Mouse (Mus musculus) Muller cell, postnatal 12 days (primary cell): ENCODE data around the gene Ly6c2.
"Not testable (repeated sequence)": the region's sequence is repeated elsewhere in the genome, so short reads cannot be mapped to it uniquely, and the experiment has no call there.

Experiments
- DNase-seq: peaks from one replicate; pipeline ENCODE4 v3.0.0-alpha.2; 2015; ENCODE audit errors: inconsistent ontology term

Gene Ly6c2

DNA sequence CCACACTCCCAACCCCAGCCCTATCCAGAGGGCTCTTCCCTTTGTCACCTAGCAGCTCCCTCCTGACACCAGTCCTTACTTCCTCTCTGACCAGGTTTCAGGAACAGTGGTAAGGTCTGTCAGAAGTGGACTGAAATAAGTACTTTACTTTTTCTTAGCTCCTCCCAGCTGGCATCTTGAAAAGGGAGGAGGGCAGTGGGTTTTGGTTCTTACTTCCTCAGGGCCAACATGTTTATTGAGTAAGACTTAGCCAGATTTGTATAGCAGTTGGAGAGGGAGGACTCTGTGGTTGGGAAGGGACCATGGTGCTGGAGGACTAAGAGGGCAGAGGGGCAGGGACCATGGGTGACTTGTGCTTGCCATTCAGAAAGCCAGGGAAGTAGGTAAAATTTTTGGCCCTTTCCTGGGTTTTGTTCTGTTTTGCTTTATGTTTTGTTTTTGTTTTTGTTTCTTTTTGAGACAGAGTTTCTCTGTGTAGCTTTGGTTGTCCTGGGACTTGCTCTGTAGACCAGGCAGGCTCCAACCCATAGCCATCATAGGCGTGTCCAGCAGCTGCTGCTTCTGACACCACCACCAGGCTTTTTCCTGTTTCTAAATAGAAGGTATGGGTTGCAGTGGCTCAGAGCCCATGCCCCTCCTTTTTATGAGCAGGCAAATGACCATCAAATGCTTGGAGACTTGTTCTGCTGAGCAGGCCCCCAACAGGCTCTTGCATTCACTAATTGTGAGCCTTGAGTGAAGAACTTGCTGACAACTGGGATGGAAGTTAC is at the start of gene Ly6c2:
TSS of gene Ly6c2 (minus strand) at position 110 of the 770 bp plus-strand sequence.
- not testable (repeated sequence) for DNase-seq

- no peak for DNase-seq
These were observed 45.9 kb upstream of the Ly6c2 start for GRCm38 (mm10) chr15:75157646-75158045.

DNA sequence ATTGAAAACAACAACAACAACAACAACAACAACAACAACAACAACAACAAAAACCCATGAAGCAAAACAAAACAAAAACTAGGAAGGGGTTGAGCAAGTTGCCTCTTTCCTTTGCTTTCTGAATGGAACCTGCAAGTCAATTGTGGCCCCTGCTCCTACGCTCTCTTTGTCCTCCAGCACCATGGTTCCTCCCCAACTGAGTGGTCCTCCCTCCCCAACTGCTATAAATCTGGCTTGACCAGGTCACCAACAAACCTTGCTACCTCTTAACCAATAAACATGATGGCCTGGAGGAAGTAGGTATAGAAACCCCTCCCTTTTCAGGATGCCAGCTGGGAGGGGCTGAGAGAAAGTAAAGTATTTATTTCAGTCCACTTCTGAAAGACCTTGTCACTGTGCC is 43.2 kb upstream of the Ly6c2 start, which contains the start of gene Ly6g:
TSS of gene Ly6g (plus strand) at position 301 of the 400 bp plus-strand sequence.
- DNase-seq: no peak

- DNase-seq: no peak
These were observed 41.3 kb upstream of the Ly6c2 start for GRCm38 (mm10) chr15:75153087-75153486.

DNA sequence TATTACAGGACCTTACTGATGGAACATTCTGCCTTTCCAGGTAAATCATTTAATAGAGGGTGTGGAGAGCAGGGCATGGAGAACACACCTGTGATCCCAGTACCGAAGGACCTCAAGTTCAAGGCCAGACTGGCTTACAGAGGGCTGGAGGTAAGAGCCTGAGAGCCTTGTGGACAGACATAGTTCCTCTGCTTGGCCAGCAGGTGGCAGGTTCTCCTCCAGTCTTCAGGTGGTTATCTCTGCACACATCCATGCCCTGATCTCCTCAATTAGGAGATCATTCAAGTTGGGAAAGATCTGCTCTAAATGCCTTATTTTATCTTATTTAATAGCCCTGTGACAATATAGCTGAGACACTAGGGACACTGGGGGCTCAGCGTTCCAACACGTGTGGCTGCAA is 32.0 kb upstream of the Ly6c2 start:
- no peak for DNase-seq

- not testable (repeated sequence) for DNase-seq
These were observed 30.1 kb upstream of the Ly6c2 start for GRCm38 (mm10) chr15:75141812-75142360.

- DNase-seq: not testable (repeated sequence)
These were observed 26.0 kb upstream of the Ly6c2 start for GRCm38 (mm10) chr15:75137739-75138138.

DNA sequence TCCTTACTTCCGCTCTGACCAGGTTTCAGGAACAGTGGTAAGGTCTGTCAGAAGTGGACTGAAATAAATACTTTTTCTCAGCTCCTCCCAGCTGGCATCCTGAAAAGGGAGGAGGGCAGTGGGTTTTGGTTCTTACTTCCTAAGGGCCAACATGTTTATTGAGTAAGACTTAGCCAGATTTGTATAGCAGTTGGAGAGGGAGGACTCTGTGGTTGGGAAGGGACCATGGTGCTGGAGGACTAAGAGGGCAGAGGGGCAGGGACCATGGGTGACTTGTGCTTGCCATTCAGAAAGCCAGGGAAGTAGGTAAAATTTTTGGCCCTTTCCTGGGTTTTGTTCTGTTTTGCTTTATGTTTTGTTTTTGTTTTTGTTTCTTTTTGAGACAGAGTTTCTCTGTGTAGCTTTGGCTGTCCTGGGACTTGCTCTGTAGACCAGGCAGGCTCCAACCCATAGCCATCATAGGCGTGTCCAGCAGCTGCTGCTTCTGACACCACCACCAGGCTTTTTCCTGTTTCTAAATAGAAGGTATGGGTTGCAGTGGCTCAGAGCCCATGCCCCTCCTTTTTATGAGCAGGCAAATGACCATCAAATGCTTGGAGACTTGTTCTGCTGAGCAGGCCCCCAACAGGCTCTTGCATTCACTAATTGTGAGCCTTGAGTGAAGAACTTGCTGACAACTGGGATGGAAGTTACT is 23.5 kb upstream of the Ly6c2 start:
- not testable (repeated sequence) for DNase-seq

DNA sequence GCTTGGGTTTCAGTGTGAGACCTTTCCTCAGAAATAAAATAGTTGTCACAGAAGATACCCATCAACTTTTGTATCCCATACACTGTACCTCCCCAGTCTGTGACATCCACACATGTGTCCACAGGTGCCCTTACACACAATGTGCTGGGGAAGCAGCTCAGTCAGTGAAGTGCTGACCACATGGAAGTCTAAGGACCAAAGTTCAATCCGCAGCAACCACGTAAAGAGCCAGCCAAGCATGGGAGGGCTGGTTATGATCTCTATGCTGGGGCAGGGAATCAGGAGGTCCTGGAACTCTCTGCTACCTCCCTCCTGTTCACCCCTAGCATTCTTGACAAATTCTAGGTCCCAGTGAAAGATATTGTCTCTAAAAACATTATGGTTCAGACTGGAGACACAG is 20.6 kb upstream of the Ly6c2 start:
- DNase-seq: not testable (repeated sequence)

DNA sequence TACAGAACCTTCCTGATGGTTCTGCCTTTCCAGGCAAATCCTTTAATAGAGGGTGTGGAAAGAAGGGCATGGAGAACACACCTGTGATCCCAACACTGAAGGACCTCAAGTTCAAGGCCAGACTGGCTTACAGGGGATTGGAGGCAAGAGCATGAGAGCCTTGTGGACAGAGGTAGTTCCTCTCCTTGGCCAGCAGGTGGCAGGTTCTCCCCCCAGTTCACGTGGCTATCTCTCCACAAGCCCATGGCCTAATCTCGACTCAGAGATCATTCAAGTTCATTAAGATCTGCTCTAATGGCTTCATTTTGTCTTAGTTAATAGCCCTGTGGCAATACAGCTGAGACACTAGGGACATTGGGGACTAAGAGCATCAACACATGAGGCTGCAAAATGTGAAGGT is 8.3 kb upstream of the Ly6c2 start:
- peak; percentile 7 for DNase-seq

DNA sequence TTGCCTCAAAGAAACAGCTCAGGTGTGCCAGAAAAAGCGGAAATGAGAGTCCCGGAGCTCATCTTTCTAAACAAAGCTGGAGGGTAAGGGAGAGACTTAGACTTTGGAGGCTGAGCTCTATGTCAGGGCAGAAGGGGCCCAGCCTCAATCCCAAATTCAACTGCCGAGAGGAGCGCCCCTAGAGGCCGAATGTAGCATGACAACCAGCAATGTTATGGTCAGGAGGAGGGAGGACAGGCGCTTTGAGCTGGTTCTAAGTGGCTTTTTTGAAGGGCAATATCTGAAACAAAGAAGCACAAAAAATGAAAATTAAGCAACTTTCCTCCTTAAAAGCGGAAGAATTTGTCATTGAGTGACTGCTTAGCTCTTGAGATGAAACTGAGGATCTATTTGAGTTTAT is 7.0 kb upstream of the Ly6c2 start:
- not testable (repeated sequence) for DNase-seq

GRCm38 (mm10) chr15:75117481-75117880 is 5.7 kb upstream of the Ly6c2 start:
- not testable (repeated sequence) for DNase-seq

DNA sequence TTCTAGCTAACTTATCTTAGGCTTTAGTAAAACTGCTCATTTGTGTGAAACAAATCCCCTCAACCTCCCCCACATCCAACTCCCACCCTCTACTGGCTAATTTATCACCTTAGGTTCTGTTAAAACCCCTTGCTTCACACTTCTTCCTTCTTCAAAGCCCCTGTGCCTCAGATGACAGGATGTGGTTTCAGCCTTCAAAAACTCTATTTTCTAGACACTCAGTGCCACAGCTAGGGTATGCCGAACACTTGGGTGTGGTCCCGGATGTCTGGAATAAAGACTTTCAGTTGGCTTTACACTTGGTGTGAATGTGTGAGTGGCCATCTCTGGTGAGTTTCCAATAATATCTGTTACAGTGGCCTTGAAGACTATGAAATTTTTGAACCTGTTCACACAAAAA is 4.8 kb upstream of the Ly6c2 start:
- no peak for DNase-seq

DNA sequence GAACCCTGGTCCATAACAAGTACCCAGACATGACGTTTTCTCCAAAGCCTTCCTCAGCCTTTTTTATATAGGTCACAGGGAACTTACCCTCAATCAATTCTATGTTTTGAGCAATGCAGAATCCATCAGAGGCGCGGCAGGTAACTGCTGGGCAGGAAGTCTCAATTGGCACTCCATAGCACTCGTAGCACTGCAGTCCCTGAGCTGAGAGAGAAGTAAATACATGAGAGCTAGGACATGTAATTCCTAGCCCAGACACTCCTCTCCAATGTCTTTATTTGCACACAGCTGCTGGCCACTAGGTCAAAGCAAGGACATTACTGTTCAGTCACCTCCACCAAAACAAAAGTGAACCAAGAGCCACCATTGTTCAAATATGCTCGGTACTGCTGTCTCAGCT is 1.3 kb downstream of the Ly6c2 start:
- not testable (repeated sequence) for DNase-seq

GRCm38 (mm10) chr15:75099261-75099660 is 12.5 kb downstream of the Ly6c2 start:
- no peak for DNase-seq

- not testable (repeated sequence) for DNase-seq
These were observed 23.7 kb downstream of the Ly6c2 start for GRCm38 (mm10) chr15:75088041-75088440.

GRCm38 (mm10) chr15:75069965-75070364 is 41.8 kb downstream of the Ly6c2 start:
- no peak for DNase-seq

GRCm38 (mm10) chr15:75062030-75062574 is 49.7 kb downstream of the Ly6c2 start:
- peak; percentile 8 for DNase-seq

DNA sequence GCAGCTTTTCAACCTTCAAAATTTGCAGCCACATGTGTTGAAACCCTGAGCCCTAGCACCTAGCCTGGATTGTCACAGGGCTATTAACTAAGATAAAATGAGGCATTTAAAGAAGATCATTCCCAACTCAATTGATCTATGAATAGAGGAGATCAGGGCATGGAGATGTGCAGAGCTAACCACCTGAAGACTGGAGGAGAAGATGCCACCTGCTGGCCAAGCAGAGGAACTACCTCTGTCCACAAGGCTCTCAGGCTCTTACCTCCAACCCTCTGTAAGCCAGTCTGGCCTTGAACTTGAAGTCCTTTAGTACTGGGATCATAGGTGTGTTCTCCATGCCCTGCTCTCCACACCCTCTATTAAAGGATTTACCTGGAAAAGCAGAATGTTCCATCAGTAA is 51.3 kb downstream of the Ly6c2 start:
- DNase-seq: peak; percentile 19
